Mouse (Mus musculus) heart, embryonic 15.5 days (tissue): ENCODE measurements around the gene Gnl2. TPM values are rescaled to one million over a fixed set of nuclear protein-coding genes. Genes with fewer than 3 reads are reported as not detected.

Experiments used
- ATAC-seq: fragments of 200-750 bp; cut with Nextera tagmentation; replicated peaks from 2 replicates; pipeline ENCODE4 v1.8.0; 2017; ENCODE audit warnings: low read depth, moderate TSS enrichment; ENCODE audit not compliant: insufficient number of reproducible peaks, insufficient read depth, low FRiP score
- H3K27ac ChIP-seq: fragments of 300-500 bp; sonication (generic); 2 replicates; pipeline ENCODE4 v1.5.1; 2015; ENCODE audit warnings: mild to moderate bottlenecking, inconsistent platforms
- H3K27me3 ChIP-seq: fragments of 300-500 bp; sonication (generic); 2 replicates; pipeline ENCODE4 v1.6.1; 2015; ENCODE audit warnings: inconsistent platforms
- H3K36me3 ChIP-seq: fragments of 300-500 bp; sonication (generic); 2 replicates; pipeline ENCODE4 v1.6.1; 2015; ENCODE audit warnings: mild to moderate bottlenecking, inconsistent platforms
- H3K4me1 ChIP-seq: fragments of 300-500 bp; sonication (generic); replicated peaks from 2 replicates; pipeline ENCODE4 v1.6.1; 2015; ENCODE audit warnings: inconsistent platforms
- H3K4me2 ChIP-seq: fragments of 300-500 bp; sonication (generic); 2 replicates; pipeline ENCODE4 v1.6.1; 2015; ENCODE audit warnings: inconsistent platforms, mild to moderate bottlenecking, moderate library complexity
- H3K4me3 ChIP-seq: fragments of 300-500 bp; sonication (generic); 2 replicates; pipeline ENCODE4 v1.5.1; 2015; ENCODE audit warnings: mild to moderate bottlenecking, inconsistent platforms
- H3K9ac ChIP-seq: fragments of 300-500 bp; sonication (generic); 2 replicates; pipeline ENCODE4 v1.6.1; 2015; ENCODE audit warnings: mild to moderate bottlenecking, inconsistent platforms
- H3K9me3 ChIP-seq: fragments of 300-500 bp; sonication (generic); replicated peaks from 2 replicates; pipeline ENCODE4 v1.6.1; 2016; ENCODE audit warnings: inconsistent platforms
- WGBS: fragments of 180-500 bp; shearing (Covaris S2); methylation state at CpG from one replicate; pipeline ENCODE4 v1.1.7; 2015; ENCODE audit warnings: mixed read lengths; 5-methylcytosine and 5-hydroxymethylcytosine counted together
- polyA plus RNA-seq: library from polyadenylated mRNA; unstranded; fragments of >200 nt; fragmentation: Nextera tagmentation; extraction: Ambion mirVana; gene quantifications from 2 replicates; pipeline ENCODE4 v1.2.1, GENCODE M21; 2015

The Gnl2 gene
- polyA plus RNA-seq, 1 experiment from 2014 or later = 52.1 TPM

GRCm38 (mm10) chr4:125058033-125058432 is 41.6 kb downstream of the Gnl2 start:
- Histone ChIP-seq H3K4me3 (no peak overlapping the region), H3K9ac (no peak overlapping the region), H3K9me3 (no peaks in the 10 kb centered on the region), H3K27ac (no peak overlapping the region), H3K27me3 (no peaks in the 10 kb centered on the region), H3K4me2 (no peak overlapping the region), H3K36me3 (peaks cover 25% of the 10 kb centered on the region), H3K4me1 (peaks cover 17% of the 10 kb centered on the region)
- ATAC-seq = no peak
- WGBS = 31% methylated on average over 5 of the region's 5 CpGs

- 4% methylated on average over 8 of the region's 8 CpGs for WGBS
- Histone ChIP-seq H3K9ac (peak overlapping the region; percentile 17; the same call in 1 of the 2 replicates), H3K9me3 (no peaks in the 10 kb centered on the region), H3K4me3 (peak overlapping the region; percentile 30), H3K27me3 (no peaks in the 10 kb centered on the region), H3K36me3 (peaks cover 15% of the 10 kb centered on the region), H3K4me1 (peaks cover 17% of the 10 kb centered on the region), H3K27ac (no peak overlapping the region), H3K4me2 (peak overlapping the region; percentile 54)
- peak; percentile 76; the same call in 1 of the 2 replicates for ATAC-seq
Observed at GRCm38 (mm10) chr4:125059025-125059424, 42.6 kb downstream of the Gnl2 start.

- no peaks in the 10 kb centered on the region for H3K9me3 ChIP-seq
- no peak overlapping the region for H3K9ac ChIP-seq
- H3K4me1 ChIP-seq = peaks cover 20% of the 10 kb centered on the region
- no peak overlapping the region for H3K4me2 ChIP-seq
- 0 out of 2 replicates have a peak, but pooled peaks cover 5% of the 10 kb centered on the region for H3K36me3 ChIP-seq
- WGBS = 67% methylated on average over 8 of the region's 8 CpGs
- H3K27me3 ChIP-seq = no peaks in the 10 kb centered on the region
- ATAC-seq = no peak
- no peak overlapping the region for H3K4me3 ChIP-seq
- no peak overlapping the region for H3K27ac ChIP-seq
Observed at GRCm38 (mm10) chr4:125063829-125064228, 47.4 kb downstream of the Gnl2 start.

GRCm38 (mm10) chr4:125065517-125066307 is 49.3 kb downstream of the Gnl2 start, which contains the start of gene Dnali1:
Gene Dnali1, minus strand, starts transcription at chr4:125065703.
- peak within 1 kb of the TSS; percentile 78 for H3K4me3 ChIP-seq
- H3K4me1 ChIP-seq = peaks cover 18% of the 10 kb centered on the region
- H3K9me3 ChIP-seq = no peaks in the 10 kb centered on the region
- peak within 1 kb of the TSS; percentile 73 for H3K27ac ChIP-seq
- peak within 1 kb of the TSS; percentile 88 for H3K4me2 ChIP-seq
- H3K36me3 ChIP-seq = peaks cover 22% of the 10 kb centered on the region
- H3K9ac ChIP-seq = peak within 1 kb of the TSS; percentile 84
- WGBS = 4% methylated on average over 26 of the region's 26 CpGs
- no peaks in the 10 kb centered on the region for H3K27me3 ChIP-seq
- no peak for ATAC-seq

- Histone ChIP-seq H3K9me3 (no peaks in the 10 kb centered on the region), H3K9ac (peak within 1 kb of the TSS; percentile 84), H3K27ac (peak within 1 kb of the TSS; percentile 73), H3K36me3 (peaks cover 32% of the 10 kb centered on the region), H3K4me3 (peak within 1 kb of the TSS; percentile 78), H3K27me3 (no peaks in the 10 kb centered on the region), H3K4me1 (peaks cover 18% of the 10 kb centered on the region), H3K4me2 (peak within 1 kb of the TSS; percentile 88)
- WGBS = under 1% methylated on average over 71 of the region's 78 CpGs
- peak; percentile 91 for ATAC-seq
Observed at GRCm38 (mm10) chr4:125066490-125067370, 50.3 kb downstream of the Gnl2 start, which contains the start of gene Snip1. Gene Snip1, plus strand, starts transcription at chr4:125066672.

GRCm38 (mm10) chr4:125077700-125078099 is 61.3 kb downstream of the Gnl2 start:
- WGBS = 81% methylated on average over 2 of the region's 2 CpGs
- H3K4me1 ChIP-seq = no peaks in the 10 kb centered on the region
- no peak overlapping the region for H3K4me2 ChIP-seq
- no peak overlapping the region for H3K9ac ChIP-seq
- no peaks in the 10 kb centered on the region for H3K27me3 ChIP-seq
- H3K27ac ChIP-seq = no peak overlapping the region
- no peak for ATAC-seq
- H3K9me3 ChIP-seq = no peaks in the 10 kb centered on the region
- peaks cover 23% of the 10 kb centered on the region for H3K36me3 ChIP-seq
- H3K4me3 ChIP-seq = no peak overlapping the region

- WGBS = 92% methylated on average over 2 of the region's 2 CpGs
Observed at GRCm38 (mm10) chr4:125078698-125079097, 62.3 kb downstream of the Gnl2 start.

GRCm38 (mm10) chr4:125084403-125085345 is 68.3 kb downstream of the Gnl2 start, which contains the start of gene Meaf6:
Gene Meaf6, plus strand, starts transcription at chr4:125085134.
- Histone ChIP-seq H3K4me2 (peak within 1 kb of the TSS; percentile 87), H3K9ac (peak within 1 kb of the TSS; percentile 88), H3K36me3 (peaks cover 26% of the 10 kb centered on the region), H3K4me1 (peaks cover 11% of the 10 kb centered on the region), H3K27ac (peak within 1 kb of the TSS; percentile 98), H3K9me3 (no peaks in the 10 kb centered on the region), H3K4me3 (peak within 1 kb of the TSS; percentile 84), H3K27me3 (no peaks in the 10 kb centered on the region)
- WGBS = 1% methylated on average over 62 of the region's 63 CpGs
- peak; percentile 89 for ATAC-seq

More at GRCm38 (mm10) chr4:125078698-125079097, 62.3 kb downstream of the Gnl2 start:
- Histone ChIP-seq H3K9ac (no peak overlapping the region), H3K27ac (no peak overlapping the region), H3K9me3 (no peaks in the 10 kb centered on the region), H3K4me1 (no peaks in the 10 kb centered on the region), H3K4me2 (no peak overlapping the region), H3K4me3 (no peak overlapping the region), H3K36me3 (peaks cover 13% of the 10 kb centered on the region), H3K27me3 (no peaks in the 10 kb centered on the region)
- ATAC-seq = no peak

GRCm38 (mm10) chr4:125085346-125085841 is 69.0 kb downstream of the Gnl2 start:
- under 1% methylated on average over 45 of the region's 45 CpGs for WGBS

GRCm38 (mm10) chr4:125093031-125093430 is 76.6 kb downstream of the Gnl2 start:
- Histone ChIP-seq H3K36me3 (peaks cover 40% of the 10 kb centered on the region), H3K27me3 (no peaks in the 10 kb centered on the region)
- no peak for ATAC-seq

More at GRCm38 (mm10) chr4:125085346-125085841, 69.0 kb downstream of the Gnl2 start:
- Histone ChIP-seq H3K4me1 (peaks cover 11% of the 10 kb centered on the region), H3K9me3 (no peaks in the 10 kb centered on the region), H3K4me3 (peak overlapping the region; percentile 84), H3K27ac (peak overlapping the region; percentile 98), H3K9ac (peak overlapping the region; percentile 88), H3K36me3 (peaks cover 30% of the 10 kb centered on the region), H3K4me2 (peak overlapping the region; percentile 87), H3K27me3 (no peaks in the 10 kb centered on the region)
- peak; percentile 91 for ATAC-seq

More at GRCm38 (mm10) chr4:125093031-125093430, 76.6 kb downstream of the Gnl2 start:
- Histone ChIP-seq H3K4me1 (no peaks in the 10 kb centered on the region), H3K9me3 (no peaks in the 10 kb centered on the region), H3K4me2 (no peak overlapping the region), H3K9ac (no peak overlapping the region), H3K27ac (no peak overlapping the region), H3K4me3 (no peak overlapping the region)
- WGBS = 81% methylated on average over 5 of the region's 5 CpGs
